Mouse (Mus musculus): Measurements from ENCODE around the gene Cmtr1.

DNA sequence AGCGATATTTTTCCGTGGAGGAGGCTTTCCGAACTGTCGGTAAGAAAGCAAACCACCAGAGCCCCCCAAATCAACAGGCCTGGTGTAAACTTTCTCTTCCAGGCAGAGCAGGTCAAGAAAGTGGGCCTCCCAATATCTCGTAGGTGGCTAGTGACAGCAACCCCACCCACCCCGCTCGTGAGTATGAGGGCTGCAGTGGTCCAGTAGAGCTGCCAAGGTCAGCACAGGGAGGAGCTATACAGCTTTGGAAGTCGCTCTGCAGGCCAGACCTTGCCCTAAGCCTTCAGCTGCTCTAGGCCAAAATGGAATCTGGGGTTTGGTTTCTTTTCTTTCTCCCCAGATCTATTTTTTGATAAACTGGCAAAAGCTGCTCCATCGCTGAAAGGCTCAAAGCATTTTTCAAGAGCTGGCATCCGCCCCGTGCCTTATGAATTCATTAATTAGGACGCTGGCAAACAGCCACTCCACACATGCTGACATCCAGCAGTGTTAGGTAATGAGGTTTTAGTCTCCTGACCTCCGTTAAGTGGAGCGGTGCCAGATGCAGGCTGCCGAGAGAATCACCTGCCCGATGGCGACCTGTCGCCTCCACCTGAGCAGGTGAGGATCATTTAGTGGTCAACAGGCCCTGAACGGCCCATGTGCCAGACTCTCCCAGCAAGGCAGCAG, 50.8 kb downstream of the Cmtr1 start:
- TF ChIP-seq POLR2A (IDR thresholded peaks at IDR 0.05; ENCODE audit: control insufficient read depth, low read depth, low read length) (no peak), CTCF (IDR thresholded peaks at IDR 0.05; ENCODE audit: control insufficient read depth, insufficient read depth, insufficient replicate concordance, low read depth, low read length) (no peak)

Measured in testis, adult 2 months (tissue).